Mouse (Mus musculus) left cerebral cortex, postnatal 25 days (tissue): ENCODE measurements around the gene Lbr. TPM values are rescaled to one million over a fixed set of nuclear protein-coding genes. Genes with fewer than 3 reads are reported as not detected.

Source experiments
- DNase-seq, 2 experiments: peaks; one replicate each; pipeline ENCODE4 v3.0.0; 2022; ENCODE audit warnings: low spot score in 2 of 2, mixed read lengths in 1 of 2
- intact Hi-C: fragments of 180-260 bp; cut with DNase I; formaldehyde crosslinking; loops from one replicate; pipeline ENCODE4 v1.15.1; 2025
- total RNA-seq, 2 experiments: library from RNA; stranded (reverse); gene quantifications; 2 replicates each; pipeline ENCODE4 v1.2.3; 2021

Gene Lbr
- 10 to 100 TPM; 12.7 to 12.9 TPM for total RNA-seq

DNA sequence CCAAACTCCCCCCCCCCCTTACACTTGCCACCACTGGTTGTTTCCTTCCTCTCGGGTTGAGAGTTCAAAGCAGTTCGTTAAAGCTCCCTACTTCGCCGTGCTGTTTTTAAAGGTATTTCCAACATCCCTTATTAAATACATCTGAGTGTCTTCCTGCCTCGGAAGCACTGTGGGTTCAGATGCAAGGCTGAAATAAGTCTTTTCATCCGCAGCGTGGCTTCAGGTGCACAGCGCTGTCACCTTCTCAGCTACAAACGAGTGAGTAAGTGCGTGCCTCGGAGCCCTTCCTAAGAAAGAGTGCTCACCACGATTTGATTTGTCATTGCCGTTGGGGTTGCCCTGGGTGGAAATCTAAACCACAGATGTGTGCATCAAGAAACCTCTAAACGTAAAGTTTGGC, at the start of gene Lbr:
Lbr (minus strand) TSS at position 266 of the 400 bp plus-strand sequence.
- intact Hi-C loops: loop anchor here (5.0 kb wide), 1 partner anchor 40 kb away; no protein-coding TSS in a partner anchor
- DNase-seq: peak; percentile 14 to 15

- DNase-seq: no peak
- intact Hi-C loops: loop anchor here (5.0 to 10.0 kb wide), 2 partner anchors 128 to 655 kb away; partner anchors contain the start of gene Enah
Measured at GRCm38 (mm10) chr1:181889670-181890069, 46.8 kb upstream of the Lbr start.

DNA sequence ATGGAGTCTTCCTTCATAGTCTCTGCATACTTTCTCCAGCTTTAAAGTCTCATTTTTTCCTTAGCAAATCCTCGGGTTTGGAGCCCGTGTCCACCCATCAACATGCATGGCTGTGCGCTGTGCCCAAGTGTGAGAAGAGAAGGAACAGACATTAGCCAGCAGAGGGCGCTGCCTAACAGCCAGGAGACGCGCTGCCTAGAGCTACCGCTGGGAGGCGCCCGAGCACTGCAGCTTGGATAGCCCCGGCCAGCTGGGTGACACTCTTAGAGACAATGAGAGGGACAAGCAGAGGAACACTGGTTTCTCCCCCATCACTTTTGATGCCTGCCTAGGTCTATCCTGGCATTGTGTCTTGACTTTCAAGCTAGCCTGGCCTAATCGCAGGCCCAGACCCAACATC, 46.0 kb upstream of the Lbr start:
- intact Hi-C loops: loop anchor here (1.0 to 10.0 kb wide), 2 partner anchors 226 to 656 kb away; no protein-coding TSS in a partner anchor
- DNase-seq: peak; percentile 89 to 91

- DNase-seq: peak in 1 of 2 experiments; percentile 39
- intact Hi-C loops: loop anchor here (5.0 to 10.0 kb wide), 3 partner anchors 39 to 663 kb away; partner anchors contain the start of gene Lbr
Measured at GRCm38 (mm10) chr1:181881532-181881931, 38.7 kb upstream of the Lbr start.

- DNase-seq: no peak
- intact Hi-C loops: loop anchor here (5.0 to 10.0 kb wide), 3 partner anchors 39 to 664 kb away; partner anchors contain the start of gene Lbr
Measured at GRCm38 (mm10) chr1:181880752-181881325, 38.0 kb upstream of the Lbr start.

DNA sequence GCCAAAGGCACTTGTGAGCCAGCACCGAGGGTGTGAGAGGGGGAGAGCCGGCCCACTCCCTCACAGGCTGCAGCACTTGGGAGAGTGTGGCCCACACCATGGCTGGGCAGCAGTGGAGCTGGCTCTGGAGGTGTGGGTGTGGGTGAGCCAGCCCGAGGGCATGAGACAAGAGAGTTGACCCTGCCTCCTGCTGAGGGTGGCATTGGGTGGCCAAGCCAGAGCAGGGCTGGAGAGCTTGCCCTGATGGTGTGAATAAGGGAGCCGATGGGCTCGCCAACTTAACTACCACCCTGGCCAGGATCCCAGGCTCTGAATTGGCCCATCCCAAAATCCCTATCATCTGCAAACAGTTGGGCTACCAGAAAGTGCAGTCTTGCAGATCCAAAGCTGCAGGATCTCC, 35.6 kb upstream of the Lbr start:
- intact Hi-C loops: no loop called here
- DNase-seq: no peak

GRCm38 (mm10) chr1:181877088-181877487, 34.2 kb upstream of the Lbr start:
- DNase-seq: no peak
- intact Hi-C loops: no loop called here

GRCm38 (mm10) chr1:181876656-181877055, 33.8 kb upstream of the Lbr start:
- intact Hi-C loops: no loop called here
- DNase-seq: no peak

DNA sequence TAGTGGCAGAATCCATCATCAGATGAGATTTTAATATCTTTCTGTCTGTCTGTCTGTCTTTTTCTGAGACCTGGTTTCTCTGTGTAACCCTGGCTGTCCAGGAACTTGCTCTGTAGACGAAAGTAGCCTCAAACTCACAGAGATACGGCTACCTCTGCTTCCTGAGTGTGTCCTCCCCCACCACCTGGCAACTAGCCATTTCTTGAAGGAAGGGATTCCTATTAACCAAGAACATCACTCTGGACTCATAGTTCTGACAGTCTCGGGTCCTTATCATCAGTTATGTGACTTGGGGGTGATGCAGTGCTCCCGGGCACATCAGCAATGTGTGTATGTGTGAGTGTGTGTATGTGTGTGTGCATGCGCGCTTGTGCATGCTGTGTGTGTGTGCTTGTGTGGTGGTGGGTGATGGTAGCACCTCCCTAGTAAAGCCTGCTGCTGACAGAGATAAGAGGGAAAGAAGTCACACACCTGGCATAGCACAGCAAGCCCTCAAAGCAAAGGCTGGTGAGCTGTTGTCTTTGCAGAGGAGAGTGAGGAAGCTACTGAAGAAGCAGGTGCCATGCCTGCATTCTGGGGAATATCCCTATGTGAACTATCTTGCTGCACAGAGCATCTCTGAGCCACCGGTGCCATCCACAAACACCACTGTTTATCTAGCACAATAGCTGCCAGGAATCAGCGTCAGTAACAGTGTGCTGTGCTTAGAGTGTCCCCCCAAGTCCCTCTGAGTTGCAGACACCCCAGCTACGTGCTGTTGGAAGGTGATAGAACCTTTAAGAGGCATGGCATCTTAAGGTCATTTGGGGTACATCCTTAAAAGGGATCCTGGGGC, 30.5 kb upstream of the Lbr start:
- intact Hi-C loops: no loop called here
- no peak for DNase-seq

DNA sequence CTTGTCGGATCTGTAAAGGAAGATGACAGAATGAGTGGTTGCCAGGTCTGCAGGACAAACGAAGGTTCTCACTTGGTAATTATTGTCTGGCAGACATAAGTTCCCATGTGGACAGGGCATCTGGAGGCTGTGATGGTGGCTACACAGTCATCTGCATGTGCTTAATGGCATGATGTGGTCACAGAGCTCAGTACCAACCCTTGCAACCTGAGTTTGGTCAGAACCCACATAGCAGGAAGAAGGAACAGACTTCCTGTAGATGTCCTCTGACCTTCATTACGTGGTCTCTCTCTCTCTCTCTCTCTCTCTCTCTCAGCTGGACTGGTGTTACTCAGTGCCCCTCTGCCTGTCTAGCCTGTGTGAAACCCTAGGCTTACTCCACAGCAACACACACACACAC, 29.8 kb upstream of the Lbr start:
- intact Hi-C loops: no loop called here
- no peak for DNase-seq

- intact Hi-C loops: no loop called here
- no peak for DNase-seq
Measured at GRCm38 (mm10) chr1:181866429-181867280, 23.8 kb upstream of the Lbr start.

GRCm38 (mm10) chr1:181865863-181866216, 23.0 kb upstream of the Lbr start:
- DNase-seq: no peak
- intact Hi-C loops: no loop called here

- intact Hi-C loops: no loop called here
- no peak for DNase-seq
Measured at GRCm38 (mm10) chr1:181864971-181865862, 22.4 kb upstream of the Lbr start.

- intact Hi-C loops: no loop called here
- DNase-seq: no peak
Measured at GRCm38 (mm10) chr1:181863431-181863830, 20.6 kb upstream of the Lbr start.

DNA sequence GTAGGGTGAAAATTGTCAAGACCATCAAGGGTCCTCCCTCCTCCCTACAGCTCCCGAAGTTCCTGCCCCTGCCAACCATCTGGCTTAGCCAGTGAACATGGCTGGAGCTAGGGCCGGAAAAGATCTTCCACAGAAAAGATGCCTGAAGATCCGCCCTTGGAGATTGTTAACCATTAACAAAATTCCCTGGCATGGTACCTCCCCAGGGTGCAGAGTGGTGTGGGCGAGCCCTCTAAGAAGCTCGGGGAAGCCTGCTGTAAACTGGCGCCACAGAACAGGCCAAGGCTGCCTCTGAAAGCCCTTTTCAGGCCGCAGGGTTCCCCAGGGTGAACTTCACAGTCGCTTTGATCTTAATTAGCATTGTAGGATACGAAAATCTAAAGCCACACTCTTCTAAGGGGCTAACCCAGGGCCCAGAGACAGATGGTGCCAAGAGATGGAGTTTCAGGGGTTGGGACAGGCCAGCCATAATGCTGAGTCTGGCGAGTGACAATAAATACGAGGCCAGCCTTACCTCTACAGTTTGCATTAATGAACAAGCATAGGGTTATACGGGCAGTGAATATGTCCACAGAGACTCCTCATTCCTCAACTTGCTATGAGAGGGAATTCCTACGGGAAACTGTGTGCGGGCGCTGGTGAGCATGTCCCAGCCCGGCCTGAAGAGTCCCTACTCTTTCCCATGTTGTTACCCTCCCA, 20.0 kb upstream of the Lbr start:
- intact Hi-C loops: no loop called here
- no peak for DNase-seq

DNA sequence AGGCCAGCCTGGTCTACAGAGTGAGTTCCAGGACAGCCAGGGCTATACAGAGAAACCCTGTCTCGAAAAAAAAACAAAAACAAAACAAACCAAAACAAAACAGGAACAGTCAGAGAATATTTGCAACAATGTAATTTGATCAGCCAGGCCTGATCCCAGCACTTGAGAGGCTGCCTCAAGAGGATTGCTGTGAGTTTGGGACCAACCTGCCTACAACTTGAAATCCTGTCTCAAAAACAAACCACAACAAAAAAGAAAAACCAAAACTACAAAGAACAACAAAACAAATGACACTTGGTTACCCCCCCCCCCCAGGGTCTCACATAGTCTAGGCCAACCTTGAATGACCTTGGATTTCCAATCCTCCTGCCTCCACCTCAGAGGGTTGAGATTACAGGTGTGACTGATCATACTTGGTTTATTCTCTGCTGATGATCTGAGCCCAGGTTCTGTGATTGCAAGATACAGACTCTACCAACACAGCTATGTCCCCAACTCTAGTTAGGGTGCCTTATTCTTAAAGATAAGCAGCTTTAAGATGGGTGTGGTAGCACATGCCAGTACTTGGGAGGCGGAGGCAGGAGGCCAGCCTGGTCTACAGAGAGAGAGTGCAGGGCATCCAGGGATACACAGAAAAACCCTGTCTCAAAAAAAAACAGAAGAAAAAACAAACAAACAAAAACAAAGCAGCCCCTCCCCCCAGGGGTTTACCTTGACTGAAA, 18.5 kb upstream of the Lbr start:
- no peak for DNase-seq
- intact Hi-C loops: no loop called here

- DNase-seq: peak in 1 of 2 experiments; percentile 30
Measured at GRCm38 (mm10) chr1:181860659-181861058, 17.8 kb upstream of the Lbr start.

DNA sequence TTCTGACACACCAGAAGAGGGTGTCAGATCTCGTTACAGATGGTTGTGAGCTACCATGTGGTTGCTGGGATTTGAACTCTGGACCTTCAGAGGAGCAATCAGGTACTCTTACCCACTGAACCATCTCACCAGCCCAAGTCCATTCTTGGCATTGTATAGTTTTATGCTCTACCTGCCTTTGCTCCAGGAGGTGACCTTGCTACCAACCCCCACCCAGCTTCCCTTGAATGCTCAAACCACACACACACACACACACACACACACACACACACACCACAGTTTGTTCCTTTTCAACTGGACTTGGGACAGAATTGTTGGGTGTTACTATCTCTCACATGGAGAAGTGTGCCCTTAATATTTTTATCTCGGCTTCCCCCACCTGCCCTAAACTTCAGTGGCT, 13.5 kb upstream of the Lbr start:
- DNase-seq: no peak
- intact Hi-C loops: no loop called here

More at GRCm38 (mm10) chr1:181860659-181861058, 17.8 kb upstream of the Lbr start:
- intact Hi-C loops: no loop called here
